Mouse (Mus musculus): ENCODE results near the gene Rab34.
A peak's percentile ranks its signal among the peaks of the same experiment; 100 is the strongest.

DNA sequence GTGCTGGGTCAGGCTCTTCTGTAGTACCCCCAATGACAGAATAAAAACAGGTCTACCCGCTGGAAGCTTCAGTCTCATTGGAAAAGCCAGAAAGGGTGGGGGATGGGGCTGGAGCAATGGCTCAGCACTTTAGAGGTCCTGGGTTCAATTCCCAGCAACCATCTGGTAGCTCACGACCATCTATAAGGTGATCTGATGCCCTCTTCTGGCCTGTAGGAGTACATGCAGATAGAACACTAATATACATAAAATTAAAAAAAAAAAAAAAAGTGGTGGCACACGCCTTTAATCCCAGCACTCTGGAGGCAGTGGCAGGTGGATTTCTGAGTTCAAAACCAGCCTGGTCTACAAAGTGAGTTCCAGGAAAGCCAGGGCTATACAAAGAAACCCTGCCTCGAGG, 16.9 kb upstream of the Rab34 start:
- no peak for TF ChIP-seq POLR2A (IDR thresholded peaks at IDR 0.05; ENCODE audit: extremely low read depth, insufficient read depth, low read length)
- 0 out of 2 replicates have a peak, but pooled peaks have one; percentile 8 for TF ChIP-seq CTCF (IDR thresholded peaks at IDR 0.05; ENCODE audit: low read depth, low read length)
